Mouse (Mus musculus) heart, adult 18-20 months (tissue): ENCODE results near the gene Slc22a3. TPM values are rescaled to one million over a fixed set of nuclear protein-coding genes. Genes with fewer than 3 reads are reported as not detected.

Experiments
- DNase-seq, 2 experiments: peaks; one replicate each; pipeline ENCODE4 v3.0.0; 2021 to 2022; ENCODE audit warnings: mixed read lengths in 1 of 2
- long read RNA-seq, 2 experiments: library from polyadenylated mRNA; stranded (forward); transcript quantifications; one replicate each; pipeline ENCODE4 v2.0.0; 2021
- total RNA-seq, 2 experiments: library from RNA; stranded (reverse); gene quantifications; 2 replicates each; pipeline ENCODE4 v1.2.3; 2021

The Slc22a3 gene
- total RNA-seq, result 10 to 100 TPM; 12.0 to 13.9 TPM
- long read RNA-seq, experiment 1, transcript Slc22a3-201 (11 exons, 3,504 nt), result major isoform, 21 of 25 reads
- long read RNA-seq, experiment 1, partial matches to known transcripts, result 2 of 25 reads
- long read RNA-seq, experiment 1, other reads (novel, unspliced or antisense), result 2 of 25 reads
- long read RNA-seq, experiment 2, partial matches to known transcripts, result 0 of 3 reads
- long read RNA-seq, experiment 2, other reads (novel, unspliced or antisense), result 1 of 3 reads

DNA sequence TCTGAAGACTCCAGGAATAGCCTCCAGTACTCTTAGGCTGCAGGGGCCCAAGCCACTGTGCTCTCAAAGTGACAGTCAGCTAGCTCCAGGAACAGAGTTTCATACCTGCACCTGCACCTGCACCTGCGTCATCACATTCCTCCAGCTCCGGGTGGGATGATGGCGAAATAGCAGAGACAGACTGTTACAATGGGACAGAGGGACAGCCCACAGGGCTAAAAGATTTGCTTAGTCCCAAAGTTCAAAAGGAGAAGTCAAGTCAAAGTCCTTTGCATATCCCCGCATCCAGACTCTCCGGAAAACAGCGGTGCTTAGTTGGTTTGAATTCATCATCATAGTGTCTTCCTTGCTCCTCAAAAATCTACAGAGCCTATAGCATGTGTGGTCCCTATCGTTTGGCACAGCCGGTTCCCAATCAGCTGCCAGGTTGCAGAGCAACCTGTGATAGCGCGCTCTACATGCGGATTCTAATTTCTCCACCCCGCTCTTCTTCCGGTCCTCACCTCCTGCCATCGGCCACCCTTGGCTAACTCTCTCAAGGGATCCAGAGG lies at the start of gene Slc22a3:
Slc22a3 (minus strand) TSS at position 51 of the 551 bp plus-strand sequence.
- DNase-seq, result no peak

DNA sequence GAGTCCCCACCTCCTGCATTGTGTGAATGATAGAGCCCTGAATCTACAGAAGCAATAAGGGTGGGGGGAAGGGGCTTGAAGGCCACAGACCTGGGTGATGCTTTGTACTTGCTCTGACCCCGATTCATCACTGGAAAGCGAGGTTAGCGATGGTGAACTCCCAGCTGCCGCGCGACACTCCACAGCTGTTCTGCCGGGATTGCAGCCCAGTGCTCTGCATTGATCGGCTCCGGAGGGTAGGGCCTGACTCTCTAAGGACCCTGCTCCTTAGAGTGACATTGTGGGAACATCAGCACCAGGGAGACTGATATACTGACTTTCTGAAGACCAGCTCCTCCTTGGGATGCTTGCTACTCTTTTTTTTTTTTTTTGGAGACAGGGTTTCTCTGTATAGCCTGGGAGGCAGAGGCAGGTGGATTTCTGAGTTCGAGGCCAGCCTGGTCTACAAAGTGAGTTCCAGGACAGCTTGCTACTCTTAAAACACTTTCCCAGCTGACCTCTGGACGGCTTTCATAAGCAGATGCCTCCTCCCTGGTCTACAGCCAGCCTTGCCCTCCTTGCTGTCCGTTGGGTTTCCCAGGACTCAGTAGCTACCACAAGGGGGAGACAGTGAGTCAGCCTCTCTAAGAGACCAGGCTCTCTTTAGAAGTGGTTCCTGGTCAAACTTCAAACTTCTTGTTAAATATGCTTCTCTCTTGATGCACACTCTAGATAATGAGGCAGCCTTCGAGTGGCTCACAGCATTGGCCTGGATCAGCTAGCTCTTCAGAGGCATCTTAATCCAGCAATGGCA lies 27.0 kb upstream of the Slc22a3 start:
- peak; percentile 78 to 83 for DNase-seq

DNA sequence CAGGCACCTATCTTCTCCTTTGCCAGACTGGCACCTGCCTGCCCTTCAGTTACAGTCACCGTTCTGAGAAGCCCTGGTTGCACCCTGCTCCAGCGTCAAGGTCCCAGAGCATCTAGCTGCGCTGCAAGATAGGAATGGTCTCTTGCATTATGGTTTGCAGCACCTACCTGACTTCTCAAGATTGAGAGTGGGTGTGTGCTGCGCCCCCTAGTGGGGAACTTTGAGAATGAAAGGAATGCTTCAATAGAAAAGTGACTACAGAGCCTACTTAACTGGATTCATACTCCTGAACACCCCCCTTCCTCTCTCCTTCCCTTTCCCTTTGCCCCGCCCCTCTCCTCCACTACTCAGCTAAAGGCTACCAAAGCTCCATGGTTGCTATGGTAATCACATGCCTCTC lies 24.6 kb upstream of the Slc22a3 start:
- peak; percentile 45 to 70 for DNase-seq

- peak; percentile 62 to 76 for DNase-seq
Measured at GRCm38 (mm10) chr17:12530081-12530480, 22.6 kb upstream of the Slc22a3 start.

GRCm38 (mm10) chr17:12529384-12529985 lies 22.0 kb upstream of the Slc22a3 start:
- no peak for DNase-seq

DNA sequence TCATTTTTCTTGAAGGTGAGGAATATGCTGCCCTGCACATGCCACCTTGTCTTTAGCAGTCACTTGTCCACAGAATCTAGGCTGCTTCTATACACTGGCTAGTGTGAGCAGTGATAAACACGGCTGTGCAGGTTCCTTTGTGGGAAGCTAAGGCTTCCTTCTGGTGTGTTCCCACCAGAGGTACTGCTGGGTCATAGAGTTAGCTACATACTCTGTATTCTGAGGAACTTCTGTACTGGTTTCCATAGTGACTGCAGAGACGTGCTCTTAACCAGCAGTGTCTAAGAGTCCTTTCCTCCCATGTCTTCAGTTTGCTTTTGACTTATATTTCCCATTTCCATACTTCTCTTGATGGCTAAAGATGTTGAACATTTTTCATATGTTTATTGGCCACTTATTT lies 11.6 kb upstream of the Slc22a3 start:
- DNase-seq, result no peak

- DNase-seq, result no peak
Measured at GRCm38 (mm10) chr17:12518194-12518593, 10.7 kb upstream of the Slc22a3 start.

DNA sequence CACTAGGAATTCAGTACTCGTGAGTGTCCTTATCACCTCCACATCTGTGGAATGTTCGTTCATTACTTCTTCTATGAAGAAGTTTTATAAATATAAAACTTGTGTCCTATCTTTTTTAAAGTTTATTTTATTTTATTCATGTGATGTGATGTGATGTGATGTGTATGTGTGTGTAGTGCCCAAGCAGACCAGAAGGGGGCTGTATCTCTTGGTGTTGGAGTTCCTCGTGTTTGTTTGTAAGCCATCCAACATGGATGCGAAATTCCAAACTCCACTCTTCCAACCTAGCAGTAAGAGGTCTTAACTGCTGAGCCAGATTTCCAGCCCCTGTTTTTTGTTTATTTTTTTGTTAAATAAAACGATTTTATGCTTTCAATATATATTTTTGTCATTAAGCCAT lies 6.5 kb upstream of the Slc22a3 start:
- no peak for DNase-seq

GRCm38 (mm10) chr17:12513107-12513923 lies 5.8 kb upstream of the Slc22a3 start:
- DNase-seq, result no peak

DNA sequence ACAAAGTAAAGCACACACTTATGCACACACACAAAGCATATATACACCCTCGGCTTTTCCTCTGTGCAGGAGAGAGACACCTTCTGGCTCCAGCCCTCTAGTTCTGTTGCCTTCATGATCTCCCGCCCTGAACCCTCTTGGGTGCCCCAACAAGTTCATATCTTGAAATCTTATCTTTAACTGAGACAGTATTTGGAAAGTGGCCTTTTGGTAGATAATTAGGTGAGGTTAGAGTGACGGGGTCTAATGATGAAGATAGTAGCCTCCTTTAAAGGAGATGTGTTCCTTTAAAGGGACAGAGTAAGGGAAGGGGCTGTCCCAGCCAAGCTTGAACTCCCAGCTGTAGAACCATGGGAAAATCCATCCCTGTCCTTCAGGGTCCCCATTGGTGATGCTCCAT lies 3.7 kb upstream of the Slc22a3 start:
- no peak for DNase-seq

DNA sequence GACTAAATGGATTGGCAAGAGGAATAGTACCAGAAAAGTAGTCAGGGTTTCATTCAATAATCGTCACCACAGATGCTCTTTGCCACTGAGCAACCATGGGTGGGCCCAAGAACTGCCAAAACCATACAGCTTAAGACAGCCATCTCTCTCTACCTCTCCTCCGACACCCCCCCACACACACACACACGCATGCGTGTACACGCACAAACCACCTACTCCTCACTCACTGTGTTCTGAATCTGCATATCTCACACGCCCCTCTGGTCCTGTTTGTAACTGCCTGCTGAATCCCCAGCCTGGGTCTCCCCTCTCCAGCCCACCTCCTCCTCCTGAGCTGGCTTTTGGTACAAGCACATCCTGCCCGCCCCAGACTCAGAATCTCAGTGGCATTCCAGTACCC lies 872 bp upstream of the Slc22a3 start:
- DNase-seq, result no peak

DNA sequence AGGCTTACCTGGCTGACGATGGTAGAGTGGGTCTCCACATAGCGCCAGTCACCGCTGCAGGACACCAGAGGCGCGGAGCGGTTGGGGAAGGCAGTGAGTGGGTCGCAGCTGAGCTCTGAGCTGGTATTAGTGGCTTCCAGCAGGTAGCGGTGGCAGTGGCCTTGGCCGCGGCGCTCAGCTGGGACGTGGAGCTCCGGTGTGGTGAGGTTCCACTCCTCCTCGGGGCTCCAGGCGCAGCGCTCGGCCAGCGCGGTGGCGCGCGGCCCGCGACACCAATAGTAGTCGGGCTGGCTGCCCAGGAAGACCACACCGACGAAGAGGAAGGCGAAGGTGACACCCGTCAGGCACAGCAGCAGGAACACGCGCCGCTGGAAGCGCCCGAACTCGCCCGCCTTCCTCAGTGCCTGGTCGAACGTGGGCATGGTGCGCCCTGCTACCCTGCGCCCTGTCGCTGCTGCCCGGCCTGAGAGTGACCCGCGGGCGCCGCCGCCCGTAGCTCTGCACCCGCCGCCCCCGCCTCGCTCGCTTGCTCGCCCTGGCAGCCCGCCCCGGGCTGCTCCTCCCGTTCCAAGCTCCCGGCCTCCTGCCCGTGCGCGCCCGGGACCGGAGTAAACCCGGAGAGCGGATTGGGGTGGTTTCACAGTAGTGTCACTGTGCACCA lies 471 bp downstream of the Slc22a3 start:
- peak; percentile 48 to 50 for DNase-seq

DNA sequence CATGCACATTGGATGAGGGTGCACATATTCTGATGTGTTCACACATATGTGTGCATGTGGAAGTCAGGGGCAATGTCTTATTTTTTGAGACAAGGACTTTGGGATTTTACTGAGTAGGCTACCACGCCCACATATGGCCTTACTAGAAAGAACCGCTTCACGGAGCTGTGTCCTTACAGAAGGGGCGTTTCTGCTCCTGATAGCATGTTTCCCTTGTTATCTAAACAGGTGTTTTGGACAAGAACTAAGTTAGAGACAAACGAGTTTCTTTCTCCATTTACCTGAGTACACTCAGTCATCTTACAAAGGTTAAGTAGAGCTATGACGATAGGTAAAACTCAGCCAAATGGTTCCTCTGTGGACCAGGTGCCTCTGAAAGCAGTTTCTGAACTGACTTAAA lies 1.8 kb downstream of the Slc22a3 start:
- no peak for DNase-seq

- no peak for DNase-seq
Measured at GRCm38 (mm10) chr17:12499426-12499825, 8.1 kb downstream of the Slc22a3 start.

- DNase-seq, result no peak
Measured at GRCm38 (mm10) chr17:12495558-12495957, 11.9 kb downstream of the Slc22a3 start.

DNA sequence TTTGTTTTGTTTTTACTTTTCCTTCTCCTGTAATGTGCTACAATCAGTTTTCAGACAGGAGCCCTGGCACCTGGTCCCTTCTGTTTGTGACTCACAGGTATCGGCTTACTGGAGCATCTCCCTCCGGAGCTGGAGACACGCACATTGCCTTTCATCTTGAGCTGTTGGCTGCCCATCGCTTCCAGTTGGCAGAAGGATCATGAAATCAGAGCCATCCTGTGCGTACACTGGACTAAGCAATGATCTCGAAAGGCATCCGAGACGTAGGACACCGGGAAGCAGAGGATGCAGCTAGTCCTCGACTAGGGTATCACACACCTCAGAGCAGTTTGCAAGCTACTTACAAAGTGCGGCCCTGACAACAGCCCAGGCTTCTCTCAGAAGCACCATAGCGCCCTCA lies 15.9 kb downstream of the Slc22a3 start:
- no peak for DNase-seq

DNA sequence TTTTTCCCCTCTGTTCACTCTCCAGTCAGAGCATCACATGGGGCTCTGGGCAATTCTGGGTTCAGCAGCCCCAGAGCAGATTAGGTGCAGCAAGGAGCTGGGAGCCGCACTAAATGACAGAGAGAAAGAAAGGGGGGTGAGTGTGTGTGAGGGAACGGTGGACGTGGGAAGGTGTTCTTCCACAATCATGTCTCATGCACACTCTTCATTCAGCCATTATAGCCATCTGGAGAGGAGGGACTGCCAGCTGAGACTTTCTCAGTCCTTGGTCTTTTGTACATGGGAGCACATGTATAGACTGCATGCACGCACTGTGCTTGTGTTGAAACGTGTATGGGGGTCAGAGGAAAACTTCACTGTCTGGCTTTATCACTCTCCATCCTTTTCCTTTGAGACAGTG lies 17.6 kb downstream of the Slc22a3 start:
- DNase-seq, result no peak

- DNase-seq, result no peak
Measured at GRCm38 (mm10) chr17:12485657-12486056, 21.8 kb downstream of the Slc22a3 start.

DNA sequence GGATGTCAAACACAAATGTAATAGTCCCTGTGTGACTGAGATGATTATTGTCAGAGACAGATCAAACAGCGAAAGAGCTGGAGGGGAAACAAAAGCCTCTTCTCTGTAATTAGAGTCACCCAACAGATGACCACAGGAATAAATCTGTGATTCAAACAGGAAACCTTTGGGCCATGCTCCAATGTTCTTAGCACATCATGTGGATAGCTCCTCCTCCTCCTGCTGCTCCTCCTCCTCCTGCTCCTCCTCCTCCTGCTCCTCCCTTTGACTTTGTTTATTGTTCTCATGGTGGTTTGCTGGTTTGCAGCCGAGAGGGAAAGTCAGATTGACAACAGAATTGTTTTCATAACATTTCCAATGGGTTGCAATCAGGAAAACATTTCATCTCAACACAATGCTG lies 28.1 kb downstream of the Slc22a3 start:
- DNase-seq, result no peak

DNA sequence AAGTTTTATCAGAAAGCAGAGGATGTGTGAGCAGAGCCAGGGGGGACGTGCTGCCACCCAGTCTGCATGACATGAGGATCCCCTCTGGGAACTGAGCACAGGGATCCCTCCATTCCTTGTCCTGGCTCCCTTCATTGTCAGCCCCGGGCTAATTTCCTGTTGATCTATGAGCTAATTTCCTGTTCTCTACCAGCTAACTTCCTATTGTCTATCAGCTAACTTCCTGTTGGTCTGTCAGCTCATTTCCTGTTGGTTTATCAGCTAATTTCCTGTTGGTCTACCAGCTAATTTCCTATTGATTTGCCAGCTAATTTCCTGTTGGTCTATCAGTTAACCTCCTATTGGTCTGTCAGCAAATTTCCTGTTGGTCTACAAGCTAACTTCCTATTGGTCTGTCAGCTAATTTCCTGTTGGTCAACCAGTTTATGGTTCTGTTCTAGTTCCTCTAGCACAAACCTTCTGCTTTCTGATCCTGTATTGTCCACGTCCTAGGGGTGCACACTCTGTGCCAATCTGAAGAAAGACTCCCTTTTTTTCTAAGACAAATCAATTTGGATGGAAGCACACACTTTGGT lies 32.9 kb downstream of the Slc22a3 start:
- DNase-seq, result no peak

- no peak for DNase-seq
Measured at GRCm38 (mm10) chr17:12472547-12472946, 35.0 kb downstream of the Slc22a3 start.
